9 mouse cellular contexts compared by ENCODE assay signal in genomic region chr15:101519792-101520191, GRCm38 (mm10). TPM values are rescaled to one million over a fixed set of nuclear protein-coding genes. Genes with fewer than 3 reads are reported as not detected.
DNase-seq lines count a peak whose midpoint lies in the region; ATAC-seq and TF ChIP-seq lines count a peak whose summit lies in the region.
"Had no signal": no experiment of that assay in that cellular context is flagged by ENCODE, and none has a peak within 500 bp of the region (broad histone marks: within the 10 kb centered on the region; RNA-seq: fewer than 3 reads in every experiment).

No protein-coding gene starts in this region.

- no peaks in the 10 kb centered on the region for H3K27me3 ChIP-seq in forebrain, embryonic 11.5 days (ENCODE audit: control insufficient read depth, insufficient read depth, low read length)
- no peaks in the 10 kb centered on the region for H3K27me3 ChIP-seq in forebrain, embryonic 16.5 days (replicated peaks; ENCODE audit: control insufficient read depth, insufficient read depth, low read length)
- H3K27me3 ChIP-seq in MEL (ENCODE audit: control insufficient read depth in 1 of 2, insufficient read depth in 2 of 2, low read length in 2 of 2): no peaks in the 10 kb centered on the region
- H3K27me3 ChIP-seq in midbrain, postnatal 0 days (ENCODE audit: insufficient read depth, low read length): no peaks in the 10 kb centered on the region

- H3K79me2 ChIP-seq in MEL (ENCODE audit: control insufficient read depth, insufficient read depth, low read length, poor library complexity): no peaks in the 10 kb centered on the region

- no peak overlapping the region for H3K9ac ChIP-seq in forebrain, embryonic 11.5 days (ENCODE audit: low read length)
- no peak overlapping the region for H3K9ac ChIP-seq in forebrain, embryonic 16.5 days (replicated peaks; ENCODE audit: low read depth, low read length)
- H3K9ac ChIP-seq in MEL (ENCODE audit: control insufficient read depth, low read depth, low read length, poor library complexity, severe bottlenecking): no peak overlapping the region
- H3K9ac ChIP-seq in midbrain, postnatal 0 days (replicated peaks; ENCODE audit: low read length, poor library complexity, severe bottlenecking): no peak overlapping the region

- no peaks in the 10 kb centered on the region for H3K4me1 ChIP-seq in forebrain, embryonic 11.5 days (replicated peaks; ENCODE audit: control insufficient read depth, insufficient read depth, low read length)
- no peaks in the 10 kb centered on the region for H3K4me1 ChIP-seq in forebrain, embryonic 16.5 days (replicated peaks; ENCODE audit: control insufficient read depth, insufficient read depth, low read length)
- H3K4me1 ChIP-seq in MEL (ENCODE audit: control insufficient read depth in 1 of 2, insufficient read depth in 2 of 2, low read length in 2 of 2): no peaks in the 10 kb centered on the region
- H3K4me1 ChIP-seq in midbrain, postnatal 0 days (ENCODE audit: insufficient read depth, low read length): no peaks in the 10 kb centered on the region

- intact Hi-C loops in gastrocnemius, postnatal 14 days (cut with DNase I; ENCODE audit: low total_unique reads): loop anchor here (5.0 to 10.0 kb wide), 2 partner anchors 185 to 453 kb away; no protein-coding TSS in a partner anchor

- DNase-seq in forebrain, embryonic 11.5 days (ENCODE audit: low spot score): peak; percentile 81
- peak; percentile 66 for DNase-seq in MEL (ENCODE audit: low read depth, low spot score)
- peak; percentile 64 for DNase-seq in cerebellum, adult 9-10 months
- peak; percentile 73 for DNase-seq in gastrocnemius, postnatal 14 days
- peak; percentile 56 to 91 for DNase-seq in layer of hippocampus, postnatal 25 days (ENCODE audit: extremely low spot score in 1 of 2, low spot score in 1 of 2)
- peak; percentile 88 for DNase-seq in midbrain, postnatal 0 days (ENCODE audit: low spot score)
- peak; percentile 39 for DNase-seq in thymus, postnatal 25 days

- H3K36me3 ChIP-seq in forebrain, embryonic 11.5 days (ENCODE audit: control insufficient read depth, insufficient read depth, low read length): no peaks in the 10 kb centered on the region
- H3K36me3 ChIP-seq in forebrain, embryonic 16.5 days (ENCODE audit: control insufficient read depth, insufficient read depth): no peaks in the 10 kb centered on the region
- no peaks in the 10 kb centered on the region for H3K36me3 ChIP-seq in MEL (ENCODE audit: control insufficient read depth in 1 of 2, insufficient read depth in 2 of 2, low read length in 2 of 2)
- H3K36me3 ChIP-seq in midbrain, postnatal 0 days (ENCODE audit: insufficient read depth, low read length): no peaks in the 10 kb centered on the region
- H3K36me3 ChIP-seq: G1E had no signal

- no peak overlapping the region for H3K4me3 ChIP-seq in forebrain, embryonic 11.5 days (ENCODE audit: low read depth, low read length)
- no peak overlapping the region for H3K4me3 ChIP-seq in forebrain, embryonic 16.5 days (replicated peaks; ENCODE audit: low read length)
- H3K4me3 ChIP-seq in MEL (ENCODE audit: control insufficient read depth in 1 of 2, insufficient read depth in 1 of 2, low read depth in 2 of 2, low read length in 2 of 2): no peak overlapping the region
- H3K4me3 ChIP-seq in midbrain, postnatal 0 days (ENCODE audit: low read depth, low read length): no peak overlapping the region

- TF ChIP-seq CTCF in MEL (IDR thresholded peaks at IDR 0.05 in 2 of 3, conservative IDR thresholded peaks at IDR 0.05 in 1 of 3; ENCODE audit: control insufficient read depth in 1 of 3, insufficient read depth in 1 of 3, low read depth in 2 of 3, low read length in 3 of 3, poor library complexity in 1 of 3, severe bottlenecking in 1 of 3): peak; percentile 57 to 90 (median 89)
- TF ChIP-seq CTCF in midbrain, postnatal 0 days (IDR thresholded peaks at IDR 0.05): peak; percentile 95

- H3K9me3 ChIP-seq in forebrain, embryonic 11.5 days (ENCODE audit: control insufficient read depth, low read length): no peaks in the 10 kb centered on the region
- H3K9me3 ChIP-seq in forebrain, embryonic 16.5 days (ENCODE audit: control insufficient read depth, low read length): no peaks in the 10 kb centered on the region
- H3K9me3 ChIP-seq in MEL (replicated peaks; ENCODE audit: insufficient read depth, low read length): no peaks in the 10 kb centered on the region
- H3K9me3 ChIP-seq in midbrain, postnatal 0 days (ENCODE audit: low read length): no peaks in the 10 kb centered on the region

- H3K27ac ChIP-seq in forebrain, embryonic 11.5 days (ENCODE audit: low read depth, low read length): no peak overlapping the region
- no peak overlapping the region for H3K27ac ChIP-seq in forebrain, embryonic 16.5 days (ENCODE audit: low read length)
- H3K27ac ChIP-seq in MEL (ENCODE audit: control insufficient read depth, low read depth, low read length): no peak overlapping the region
- H3K27ac ChIP-seq in midbrain, postnatal 0 days (ENCODE audit: low read depth, low read length): no peak overlapping the region

- 21% methylated on average over 2 of the region's 2 CpGs for WGBS in forebrain, embryonic 11.5 days
- WGBS in forebrain, embryonic 16.5 days: 13% methylated on average over 2 of the region's 2 CpGs
- 18% methylated on average over 2 of the region's 2 CpGs for WGBS in midbrain, postnatal 0 days

- H3K4me2 ChIP-seq in forebrain, embryonic 11.5 days (ENCODE audit: low read depth, low read length, severe bottlenecking): no peak overlapping the region
- H3K4me2 ChIP-seq in forebrain, embryonic 16.5 days (ENCODE audit: low read length): no peak overlapping the region
- H3K4me2 ChIP-seq in midbrain, postnatal 0 days (ENCODE audit: low read depth, low read length, poor library complexity, severe bottlenecking): no peak overlapping the region

- TF ChIP-seq RAD21 in MEL (IDR thresholded peaks at IDR 0.05; ENCODE audit: low read depth, low read length): peak; percentile 91

- no peak for ATAC-seq in forebrain, embryonic 11.5 days (replicated peaks; ENCODE audit: low FRiP score)
- no peak for ATAC-seq in forebrain, embryonic 16.5 days
- no peak for ATAC-seq in midbrain, postnatal 0 days (ENCODE audit: low FRiP score)

- no peak for TF ChIP-seq POLR2A in MEL (IDR thresholded peaks at IDR 0.05; ENCODE audit: control insufficient read depth in 1 of 2, insufficient read depth in 1 of 2, low read depth in 1 of 2, low read length in 2 of 2, poor library complexity in 1 of 2)

- TF ChIP-seq EP300 in MEL (IDR thresholded peaks at IDR 0.05; ENCODE audit: low read depth in 1 of 2, low read length in 2 of 2): no peak

RNA-seq across cellular contexts. Expression of gene Gm49425, which starts 2.7 kb away (rescaled TPM):
- polyA plus RNA-seq in forebrain, embryonic 11.5 days (2014; fragmentation: Nextera tagmentation; extraction: Ambion mirVana): not detected in 2 replicates
- not detected in 2 replicates for polyA plus RNA-seq in forebrain, embryonic 16.5 days (2015; fragmentation: Nextera tagmentation; extraction: Ambion mirVana)
- total RNA-seq in MEL (2012; rRNA removed): not detected in 2 replicates
- not detected for polyA plus RNA-seq in MEL (2012; ENCODE audit: insufficient read depth in 1 of 2, insufficient read length in 2 of 2, low read depth in 1 of 2, low replicate concordance in 2 of 2, missing spikeins in 1 of 2)
- not detected for total RNA-seq in gastrocnemius, postnatal 14 days (2021)
- not detected for total RNA-seq in layer of hippocampus, postnatal 25 days (2021)
- not detected in 2 replicates for total RNA-seq in midbrain, postnatal 0 days (2014; rRNA removed)
- polyA plus RNA-seq in midbrain, postnatal 0 days (2015; fragmentation: Nextera tagmentation; extraction: Ambion mirVana): not detected in 2 replicates
- total RNA-seq: G1E had no signal
- polyA plus RNA-seq: G1E had no signal

RNA-seq across cellular contexts. Expression of gene Krt84, which starts 12.8 kb away (rescaled TPM):
- polyA plus RNA-seq in forebrain, embryonic 11.5 days (2014; fragmentation: Nextera tagmentation; extraction: Ambion mirVana): not detected in 2 replicates
- not detected in 2 replicates for polyA plus RNA-seq in forebrain, embryonic 16.5 days (2015; fragmentation: Nextera tagmentation; extraction: Ambion mirVana)
- total RNA-seq in MEL (2012; rRNA removed): not detected in 2 replicates
- not detected for polyA plus RNA-seq in MEL (2012; ENCODE audit: insufficient read depth in 1 of 2, insufficient read length in 2 of 2, low read depth in 1 of 2, low replicate concordance in 2 of 2, missing spikeins in 1 of 2)
- total RNA-seq in gastrocnemius, postnatal 14 days (2021): under 1 TPM in 1 of 2 experiments, not detected in 1; 0.08 TPM
- total RNA-seq in layer of hippocampus, postnatal 25 days (2021): not detected
- not detected in 2 replicates for total RNA-seq in midbrain, postnatal 0 days (2014; rRNA removed)
- not detected in 2 replicates for polyA plus RNA-seq in midbrain, postnatal 0 days (2015; fragmentation: Nextera tagmentation; extraction: Ambion mirVana)
- polyA plus RNA-seq: G1E had no signal

RNA-seq across cellular contexts. Expression of gene Krt83, which starts 28.5 kb away (rescaled TPM):
- polyA plus RNA-seq in forebrain, embryonic 11.5 days (2014; fragmentation: Nextera tagmentation; extraction: Ambion mirVana): 0.27 TPM in 1 of 2 replicates, not detected in the other
- polyA plus RNA-seq in forebrain, embryonic 16.5 days (2015; fragmentation: Nextera tagmentation; extraction: Ambion mirVana): not detected in 2 replicates
- not detected in 2 replicates for total RNA-seq in MEL (2012; rRNA removed)
- polyA plus RNA-seq in MEL (2012; ENCODE audit: insufficient read depth in 1 of 2, insufficient read length in 2 of 2, low read depth in 1 of 2, low replicate concordance in 2 of 2, missing spikeins in 1 of 2): not detected
- under 1 TPM in 1 of 2 experiments, not detected in 1; 0.14 TPM for total RNA-seq in gastrocnemius, postnatal 14 days (2021)
- not detected for total RNA-seq in layer of hippocampus, postnatal 25 days (2021)
- not detected in 2 replicates for total RNA-seq in midbrain, postnatal 0 days (2014; rRNA removed)
- not detected in 2 replicates for polyA plus RNA-seq in midbrain, postnatal 0 days (2015; fragmentation: Nextera tagmentation; extraction: Ambion mirVana)
- total RNA-seq: G1E had no signal
- polyA plus RNA-seq: G1E had no signal

RNA-seq across cellular contexts. Expression of gene Krt82, which starts 30.7 kb away (rescaled TPM):
- polyA plus RNA-seq in forebrain, embryonic 11.5 days (2014; fragmentation: Nextera tagmentation; extraction: Ambion mirVana): not detected in 2 replicates
- not detected in 2 replicates for polyA plus RNA-seq in forebrain, embryonic 16.5 days (2015; fragmentation: Nextera tagmentation; extraction: Ambion mirVana)
- not detected in 2 replicates for total RNA-seq in MEL (2012; rRNA removed)
- not detected for polyA plus RNA-seq in MEL (2012; ENCODE audit: insufficient read depth in 1 of 2, insufficient read length in 2 of 2, low read depth in 1 of 2, low replicate concordance in 2 of 2, missing spikeins in 1 of 2)
- total RNA-seq in gastrocnemius, postnatal 14 days (2021): not detected
- total RNA-seq in layer of hippocampus, postnatal 25 days (2021): not detected
- total RNA-seq in midbrain, postnatal 0 days (2014; rRNA removed): not detected in 2 replicates
- polyA plus RNA-seq in midbrain, postnatal 0 days (2015; fragmentation: Nextera tagmentation; extraction: Ambion mirVana): not detected in 2 replicates
- total RNA-seq: G1E had no signal
- polyA plus RNA-seq: G1E had no signal

RNA-seq across cellular contexts. Expression of gene Krt90, which starts 43.0 kb away (rescaled TPM):
- 0.21 and 0.41 TPM in 2 replicates for polyA plus RNA-seq in forebrain, embryonic 11.5 days (2014; fragmentation: Nextera tagmentation; extraction: Ambion mirVana)
- polyA plus RNA-seq in forebrain, embryonic 16.5 days (2015; fragmentation: Nextera tagmentation; extraction: Ambion mirVana): 0.08 and 0.09 TPM in 2 replicates
- not detected in 2 replicates for total RNA-seq in MEL (2012; rRNA removed)
- polyA plus RNA-seq in MEL (2012; ENCODE audit: insufficient read depth in 1 of 2, insufficient read length in 2 of 2, low read depth in 1 of 2, low replicate concordance in 2 of 2, missing spikeins in 1 of 2): not detected
- not detected for total RNA-seq in gastrocnemius, postnatal 14 days (2021)
- total RNA-seq in layer of hippocampus, postnatal 25 days (2021): not detected
- total RNA-seq in midbrain, postnatal 0 days (2014; rRNA removed): 0.09 TPM in 1 of 2 replicates, not detected in the other
- 0.41 and 0.50 TPM in 2 replicates for polyA plus RNA-seq in midbrain, postnatal 0 days (2015; fragmentation: Nextera tagmentation; extraction: Ambion mirVana)
- total RNA-seq: G1E had no signal
- polyA plus RNA-seq: G1E had no signal
